Mouse (Mus musculus): Measurements from ENCODE around the gene Cyp2d9. TPM values are rescaled to one million over a fixed set of nuclear protein-coding genes. Genes with fewer than 3 reads are reported as not detected.
"Not testable (repeated sequence)": the region's sequence is repeated elsewhere in the genome, so short reads cannot be mapped to it uniquely, and the experiment has no call there.

The Cyp2d9 gene
- polyA plus RNA-seq, 1 experiment from 2014 or later: not detected

DNA sequence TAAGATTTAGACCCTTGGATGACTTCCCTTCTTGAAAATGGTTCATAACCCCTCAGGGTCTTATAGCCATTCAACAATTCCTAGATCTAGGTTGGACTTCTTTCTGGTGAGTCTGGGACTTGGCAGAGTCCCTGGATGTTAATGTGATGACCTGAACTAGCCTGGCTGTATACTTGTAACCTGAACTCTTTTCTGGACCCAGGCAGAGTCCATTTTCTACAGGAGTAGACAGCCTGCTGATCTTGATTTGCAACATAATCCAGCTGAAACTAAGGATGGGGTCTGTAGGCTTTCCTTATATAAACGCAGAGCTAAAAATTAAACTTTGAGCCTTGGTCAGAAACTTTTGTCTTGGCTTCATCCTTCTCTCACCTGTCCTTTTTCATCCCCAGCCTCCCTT is 14.6 kb upstream of the Cyp2d9 start:
- H3K9me3 ChIP-seq: no peaks in the 10 kb centered on the region
- DNase-seq (ENCODE audit: low spot score): no peak
- no peaks in the 10 kb centered on the region for H3K36me3 ChIP-seq (replicated peaks)
- H3K4me1 ChIP-seq: peaks cover 9% of the 10 kb centered on the region
- WGBS: 81% methylated on average over 1 of the region's 1 CpGs
- no peak overlapping the region for H3K4me3 ChIP-seq
- H3K27ac ChIP-seq (replicated peaks): no peak overlapping the region
- H3K27me3 ChIP-seq (replicated peaks; ENCODE audit: low read depth, poor library complexity, severe bottlenecking): no peaks in the 10 kb centered on the region

DNA sequence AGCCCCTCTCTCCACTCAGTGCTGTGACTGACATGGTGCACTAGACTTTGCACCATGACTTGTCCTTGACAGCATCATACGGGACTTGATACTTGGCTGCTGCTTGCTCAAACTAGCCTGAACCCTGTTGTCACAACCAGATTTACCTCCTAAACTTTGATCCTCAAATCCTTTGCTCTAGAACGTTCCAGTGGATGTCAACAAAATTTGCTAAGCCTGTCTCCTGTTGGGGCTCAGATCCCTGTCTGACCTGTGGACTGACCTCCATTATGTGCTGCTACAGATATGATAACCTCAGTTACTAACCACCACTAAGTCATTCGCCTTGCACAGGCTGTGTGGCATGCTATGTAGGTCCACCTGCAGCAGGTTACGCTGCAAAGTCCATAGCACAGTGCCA is 10.3 kb upstream of the Cyp2d9 start:
- Histone ChIP-seq H3K9me3 (no peaks in the 10 kb centered on the region), H3K27me3 (replicated peaks; ENCODE audit: low read depth, poor library complexity, severe bottlenecking) (no peaks in the 10 kb centered on the region), H3K4me3 (no peak overlapping the region), H3K36me3 (replicated peaks) (no peaks in the 10 kb centered on the region), H3K4me1 (no peaks in the 10 kb centered on the region), H3K27ac (replicated peaks) (no peak overlapping the region)
- 81% methylated on average over 4 of the region's 4 CpGs for WGBS
- no peak for DNase-seq (ENCODE audit: low spot score)

- no peak overlapping the region for H3K4me3 ChIP-seq
- 81% methylated on average over 3 of the region's 3 CpGs for WGBS
- H3K27ac ChIP-seq (replicated peaks): no peak overlapping the region
- no peaks in the 10 kb centered on the region for H3K27me3 ChIP-seq (replicated peaks; ENCODE audit: low read depth, poor library complexity, severe bottlenecking)
- no peaks in the 10 kb centered on the region for H3K36me3 ChIP-seq (replicated peaks)
- H3K4me1 ChIP-seq: no peaks in the 10 kb centered on the region
- DNase-seq (ENCODE audit: low spot score): no peak
- H3K9me3 ChIP-seq: no peaks in the 10 kb centered on the region
Observed at GRCm38 (mm10) chr15:82423471-82423870, 9.8 kb upstream of the Cyp2d9 start.

DNA sequence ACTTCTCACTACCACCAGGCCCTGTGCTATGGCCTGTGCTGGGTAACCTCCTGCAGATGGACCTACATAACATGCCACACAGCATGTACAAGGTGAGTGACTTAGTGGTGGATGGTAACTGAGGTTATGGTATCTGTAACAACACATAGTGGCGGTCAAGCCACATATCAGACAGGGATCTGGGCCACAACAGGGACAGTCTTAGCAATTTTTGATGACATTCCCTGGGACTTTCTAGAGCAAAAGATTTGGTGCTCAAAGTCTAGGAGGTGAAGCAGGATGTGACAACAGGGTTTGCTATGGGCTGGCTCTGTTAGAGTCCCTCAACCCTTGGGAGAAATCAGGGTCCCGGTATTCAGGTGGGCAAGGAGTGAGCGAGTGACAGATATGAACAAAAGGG is 384 bp downstream of the Cyp2d9 start:
- 95% methylated on average over 3 of the region's 3 CpGs for WGBS
- no peaks in the 10 kb centered on the region for H3K36me3 ChIP-seq (replicated peaks)
- no peak overlapping the region for H3K27ac ChIP-seq (replicated peaks)
- no peak overlapping the region for H3K4me3 ChIP-seq
- H3K27me3 ChIP-seq (replicated peaks; ENCODE audit: low read depth, poor library complexity, severe bottlenecking): no peaks in the 10 kb centered on the region
- DNase-seq (ENCODE audit: low spot score): no peak
- H3K9me3 ChIP-seq: peaks cover 25% of the 10 kb centered on the region; the same call in 1 of the 2 replicates
- no peaks in the 10 kb centered on the region for H3K4me1 ChIP-seq

DNA sequence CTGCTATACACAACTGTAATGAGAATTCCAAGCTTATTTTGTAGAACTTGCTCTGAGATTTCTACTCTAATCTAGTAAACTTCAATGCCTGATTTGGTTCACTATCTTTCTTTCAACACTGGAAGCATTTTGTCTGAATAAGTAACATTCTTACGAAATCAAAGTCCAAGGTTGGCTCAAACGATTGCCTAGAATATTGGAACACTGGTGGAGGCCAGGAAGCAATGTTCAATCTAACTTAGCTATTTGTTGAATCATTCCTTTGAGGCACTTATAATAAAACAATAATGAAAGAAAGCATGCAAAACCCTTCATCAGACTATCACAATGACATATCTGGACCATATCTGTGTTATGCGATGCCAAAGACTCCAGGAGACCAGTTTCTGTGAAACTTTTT is 1.3 kb downstream of the Cyp2d9 start:
- 90% methylated on average over 3 of the region's 3 CpGs for WGBS
- H3K27me3 ChIP-seq (replicated peaks; ENCODE audit: low read depth, poor library complexity, severe bottlenecking): no peaks in the 10 kb centered on the region
- no peak overlapping the region for H3K4me3 ChIP-seq
- no peak overlapping the region for H3K27ac ChIP-seq (replicated peaks)
- no peaks in the 10 kb centered on the region for H3K36me3 ChIP-seq (replicated peaks)
- H3K9me3 ChIP-seq: peaks cover 23% of the 10 kb centered on the region; the same call in 1 of the 2 replicates
- DNase-seq (ENCODE audit: low spot score): no peak
- H3K4me1 ChIP-seq: no peaks in the 10 kb centered on the region

DNA sequence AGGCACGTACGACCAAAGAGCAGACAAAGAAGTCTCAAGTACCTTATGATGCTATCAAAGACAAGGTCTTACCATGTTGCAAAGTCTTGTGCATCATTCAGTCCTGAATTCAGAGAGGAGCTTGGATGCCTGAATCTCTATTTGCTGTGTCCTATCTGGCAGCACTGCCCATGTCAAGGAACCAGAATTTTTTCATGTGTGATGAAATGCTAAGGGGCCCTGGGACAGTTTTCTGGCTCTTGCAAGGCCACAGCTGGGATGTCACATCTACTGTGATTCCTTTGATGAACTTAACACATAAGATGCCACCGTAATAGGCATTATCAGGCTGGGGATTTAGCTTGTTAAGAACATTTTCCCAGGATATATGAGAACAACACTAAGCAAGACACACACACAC is 1.8 kb downstream of the Cyp2d9 start:
- Histone ChIP-seq H3K27me3 (replicated peaks; ENCODE audit: low read depth, poor library complexity, severe bottlenecking) (no peaks in the 10 kb centered on the region), H3K4me1 (no peaks in the 10 kb centered on the region), H3K36me3 (replicated peaks) (no peaks in the 10 kb centered on the region), H3K9me3 (peaks cover 21% of the 10 kb centered on the region; the same call in 1 of the 2 replicates), H3K4me3 (no peak overlapping the region), H3K27ac (replicated peaks) (no peak overlapping the region)
- DNase-seq (ENCODE audit: low spot score): no peak
- WGBS: 83% methylated on average over 3 of the region's 3 CpGs

DNA sequence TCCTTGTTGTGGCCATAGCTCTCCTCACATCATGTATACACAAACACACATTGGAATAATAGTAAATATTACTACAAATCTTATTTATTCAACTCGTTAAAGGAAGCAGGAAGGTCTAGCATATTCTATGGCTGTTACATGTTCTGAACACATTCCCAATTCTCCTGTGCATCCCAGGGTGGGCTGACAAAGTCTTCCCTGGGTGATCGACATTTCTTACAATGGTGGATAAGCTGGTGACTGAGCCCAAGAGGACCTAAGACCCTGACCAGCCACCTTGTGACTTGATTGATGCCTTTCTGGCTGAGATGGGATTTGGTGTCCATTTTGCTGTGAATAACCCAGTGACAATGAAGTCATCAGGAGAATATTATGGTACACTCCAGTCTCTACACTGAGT is 2.4 kb downstream of the Cyp2d9 start:
- no peak for DNase-seq (ENCODE audit: low spot score)
- H3K36me3 ChIP-seq (replicated peaks): no peaks in the 10 kb centered on the region
- no peak overlapping the region for H3K4me3 ChIP-seq
- H3K27me3 ChIP-seq (replicated peaks; ENCODE audit: low read depth, poor library complexity, severe bottlenecking): no peaks in the 10 kb centered on the region
- H3K9me3 ChIP-seq: peaks cover 16% of the 10 kb centered on the region; the same call in 1 of the 2 replicates
- H3K4me1 ChIP-seq: no peaks in the 10 kb centered on the region
- WGBS: 85% methylated on average over 2 of the region's 2 CpGs
- no peak overlapping the region for H3K27ac ChIP-seq (replicated peaks)

- no peak for DNase-seq (ENCODE audit: low spot score)
- H3K4me3 ChIP-seq: no peak overlapping the region
- 64% methylated on average over 5 of the region's 5 CpGs for WGBS
- no peaks in the 10 kb centered on the region for H3K36me3 ChIP-seq (replicated peaks)
- no peaks in the 10 kb centered on the region for H3K27me3 ChIP-seq (replicated peaks; ENCODE audit: low read depth, poor library complexity, severe bottlenecking)
- H3K4me1 ChIP-seq: no peaks in the 10 kb centered on the region
- no peak overlapping the region for H3K27ac ChIP-seq (replicated peaks)
- peaks cover 8% of the 10 kb centered on the region; the same call in 1 of the 2 replicates for H3K9me3 ChIP-seq
Observed at GRCm38 (mm10) chr15:82437975-82438617, 4.9 kb downstream of the Cyp2d9 start.

DNA sequence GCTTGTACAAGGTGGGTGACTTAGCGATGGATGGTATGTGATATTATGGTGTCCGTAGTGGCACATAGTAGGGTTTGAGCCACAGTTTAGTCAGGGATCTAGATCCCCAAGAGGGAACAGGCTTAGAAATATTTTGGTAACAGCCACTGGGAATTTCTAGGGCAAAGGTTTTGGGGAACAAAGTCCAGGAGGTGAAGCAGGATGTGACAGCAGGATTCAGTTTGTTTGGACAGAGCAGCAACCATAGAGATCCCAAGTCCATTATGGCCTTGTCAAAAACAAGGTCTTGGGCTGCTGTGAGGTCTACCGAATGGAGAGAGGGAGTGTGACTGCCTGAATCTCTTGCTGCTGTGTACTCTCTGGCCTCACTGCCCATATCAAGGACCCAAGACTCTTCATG is 10.4 kb downstream of the Cyp2d9 start:
- no peaks in the 10 kb centered on the region for H3K27me3 ChIP-seq (replicated peaks; ENCODE audit: low read depth, poor library complexity, severe bottlenecking)
- no peak overlapping the region for H3K4me3 ChIP-seq
- no peak overlapping the region for H3K27ac ChIP-seq (replicated peaks)
- no peak for DNase-seq (ENCODE audit: low spot score)
- H3K4me1 ChIP-seq: no peaks in the 10 kb centered on the region
- 91% methylated on average over 3 of the region's 3 CpGs for WGBS
- no peaks in the 10 kb centered on the region for H3K36me3 ChIP-seq (replicated peaks)
- H3K9me3 ChIP-seq: no peaks in the 10 kb centered on the region

- H3K27me3 ChIP-seq (replicated peaks; ENCODE audit: low read depth, poor library complexity, severe bottlenecking): no peaks in the 10 kb centered on the region
- H3K9me3 ChIP-seq: no peaks in the 10 kb centered on the region
- WGBS: 78% methylated on average over 8 of the region's 8 CpGs
- no peak overlapping the region for H3K27ac ChIP-seq (replicated peaks)
- no peak for DNase-seq (ENCODE audit: low spot score)
- H3K4me1 ChIP-seq: no peaks in the 10 kb centered on the region
- no peak overlapping the region for H3K4me3 ChIP-seq
- H3K36me3 ChIP-seq (replicated peaks): no peaks in the 10 kb centered on the region
Observed at GRCm38 (mm10) chr15:82445196-82445595, 12.0 kb downstream of the Cyp2d9 start.

DNA sequence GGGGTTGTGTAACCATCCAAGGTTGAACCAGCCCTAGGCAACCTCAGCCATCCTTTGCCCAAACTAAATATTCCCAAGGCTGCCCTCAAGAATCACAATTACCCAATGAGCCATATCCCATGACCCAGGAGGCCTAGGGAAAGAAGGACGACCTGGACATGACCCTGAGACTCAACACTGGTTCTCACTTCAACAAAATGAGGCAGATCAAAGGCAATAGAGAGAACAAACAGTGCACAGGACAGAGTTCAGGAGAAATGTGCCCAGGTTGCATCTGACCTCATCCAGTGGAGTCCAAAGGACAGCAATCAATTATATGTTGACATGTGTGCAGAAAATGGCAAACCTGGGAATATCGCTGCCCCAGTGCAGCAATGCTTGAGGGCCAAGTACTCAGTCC is 16.8 kb downstream of the Cyp2d9 start:
- not testable (repeated sequence) for DNase-seq (ENCODE audit: low spot score); H3K9me3 ChIP-seq; H3K36me3 ChIP-seq (replicated peaks); H3K4me3 ChIP-seq; H3K4me1 ChIP-seq; H3K27ac ChIP-seq (replicated peaks); H3K27me3 ChIP-seq (replicated peaks; ENCODE audit: low read depth, poor library complexity, severe bottlenecking)
- 83% methylated on average over 2 of the region's 2 CpGs for WGBS

DNA sequence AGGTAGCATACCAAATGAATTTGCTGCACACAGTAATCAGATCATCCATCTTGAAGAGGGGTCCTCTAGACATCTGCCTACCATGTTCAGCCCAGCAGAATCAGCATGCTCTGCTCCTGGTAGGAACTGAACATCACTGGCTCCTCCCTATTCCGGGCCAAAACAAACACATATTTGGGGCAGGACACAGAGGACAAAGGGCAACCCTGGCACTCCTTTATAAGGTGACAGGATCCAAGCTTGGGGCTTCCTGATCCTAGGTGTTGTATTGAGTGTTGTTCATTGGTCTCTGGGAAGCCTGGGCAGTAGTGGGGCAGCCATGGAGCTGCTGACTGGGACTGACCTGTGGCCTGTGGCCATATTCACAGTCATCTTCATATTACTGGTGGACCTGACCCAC is 18.9 kb downstream of the Cyp2d9 start:
- not testable (repeated sequence) for H3K9me3 ChIP-seq; H3K27ac ChIP-seq (replicated peaks); H3K4me3 ChIP-seq; DNase-seq (ENCODE audit: low spot score); H3K36me3 ChIP-seq (replicated peaks); H3K27me3 ChIP-seq (replicated peaks; ENCODE audit: low read depth, poor library complexity, severe bottlenecking); H3K4me1 ChIP-seq
- WGBS: 89% methylated on average over 1 of the region's 1 CpGs

GRCm38 (mm10) chr15:82453501-82453900 is 20.3 kb downstream of the Cyp2d9 start:
- not testable (repeated sequence) for H3K9me3 ChIP-seq; H3K4me3 ChIP-seq; H3K4me1 ChIP-seq; H3K27ac ChIP-seq (replicated peaks); H3K36me3 ChIP-seq (replicated peaks); H3K27me3 ChIP-seq (replicated peaks; ENCODE audit: low read depth, poor library complexity, severe bottlenecking)
- WGBS: 83% methylated on average over 6 of the region's 6 CpGs
- DNase-seq (ENCODE audit: low spot score): peak; percentile 2

Data from embryonic facial prominence, embryonic 10.5 days (tissue).